Mouse (Mus musculus) bone marrow, adult 2 months (tissue): ENCODE results near the gene Olfr143.

Experiments
- CTCF ChIP-seq: fragments of 200-500 bp; IDR thresholded peaks from 2 replicates; pipeline ENCODE4 v1.5.1; 2011; ENCODE audit warnings: low read length, control low read depth; ENCODE audit not compliant: control insufficient read depth, insufficient read depth
- POLR2A ChIP-seq: fragments of 200-500 bp; IDR thresholded peaks from 2 replicates; pipeline ENCODE4 v1.6.1; 2011; ENCODE audit warnings: low read depth, mild to moderate bottlenecking, control low read depth, low read length, borderline replicate concordance; ENCODE audit not compliant: control insufficient read depth

DNA sequence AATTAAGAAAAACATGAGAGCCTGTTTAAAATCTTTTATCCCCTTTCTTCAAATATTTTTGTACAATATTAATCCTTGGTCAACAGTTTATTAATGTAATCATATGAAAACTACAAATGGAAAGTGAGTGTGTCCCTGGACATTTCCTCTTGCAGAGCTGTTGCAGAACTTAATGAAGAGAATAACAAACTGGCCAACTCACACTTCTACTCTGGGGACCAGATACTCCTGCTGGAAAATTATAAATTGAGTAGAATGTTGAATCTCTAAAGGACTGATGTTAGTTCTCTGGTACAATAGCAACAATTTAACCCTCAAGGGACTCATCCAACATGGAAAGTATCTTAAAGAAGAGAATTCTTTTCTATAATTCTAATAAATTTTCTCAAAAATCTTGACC lies 15.0 kb downstream of the Olfr143 start, which contains the start of gene Olfr895:
- TF ChIP-seq POLR2A = no peak
- no peak for TF ChIP-seq CTCF
